Mouse (Mus musculus) NIH3T3 (cell line): ENCODE data around the gene Olfm1.

Source experiments
- DNase-seq: peaks from one replicate; pipeline ENCODE4 v3.0.0-alpha.2; 2012; ENCODE audit warnings: low read depth

The Olfm1 gene

DNA sequence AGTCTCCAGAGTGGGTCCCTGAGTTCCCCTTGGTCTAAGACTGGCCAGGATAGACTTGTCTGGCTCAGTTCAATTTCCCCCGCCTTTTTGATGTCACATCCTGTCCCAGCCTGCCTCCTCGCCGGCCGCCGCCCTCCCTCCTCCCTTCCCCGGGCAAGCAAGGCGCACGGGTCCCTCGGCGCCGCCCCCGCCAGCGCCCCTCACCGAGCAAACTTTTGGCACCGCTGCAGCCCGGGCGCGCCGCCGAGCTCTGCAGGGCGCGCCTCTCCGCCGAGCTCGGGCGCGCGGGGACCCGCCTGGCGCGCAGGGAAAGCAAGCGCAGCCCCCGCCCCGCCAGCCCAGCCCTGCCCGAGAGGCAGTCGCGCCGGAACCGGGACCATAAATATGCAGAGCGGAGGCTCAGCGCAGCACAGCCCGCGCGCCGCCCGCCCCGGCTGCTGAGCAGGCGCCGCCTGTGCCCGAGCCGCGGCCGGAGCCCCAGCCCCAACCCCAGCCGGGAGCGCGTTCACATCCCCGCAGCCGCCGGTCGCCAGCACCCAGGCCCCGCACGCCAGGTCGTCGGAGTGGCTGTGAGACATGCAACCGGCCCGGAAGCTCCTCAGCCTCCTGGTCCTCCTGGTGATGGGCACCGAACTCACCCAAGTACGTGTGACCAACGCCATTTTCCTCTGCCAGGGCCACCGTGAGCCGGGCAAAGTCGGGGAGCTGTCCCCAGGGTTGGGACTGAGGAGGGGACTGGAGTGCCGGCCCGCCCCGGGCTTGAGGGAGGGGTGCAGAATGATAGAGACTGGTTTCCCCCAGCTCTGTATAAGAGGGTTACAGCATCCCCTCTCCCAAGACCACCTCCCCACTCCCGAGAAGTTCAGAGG is at the start of gene Olfm1:
Gene Olfm1 (plus strand): TSS at position 172 of the 869 bp plus-strand sequence.
- no peak for DNase-seq

DNA sequence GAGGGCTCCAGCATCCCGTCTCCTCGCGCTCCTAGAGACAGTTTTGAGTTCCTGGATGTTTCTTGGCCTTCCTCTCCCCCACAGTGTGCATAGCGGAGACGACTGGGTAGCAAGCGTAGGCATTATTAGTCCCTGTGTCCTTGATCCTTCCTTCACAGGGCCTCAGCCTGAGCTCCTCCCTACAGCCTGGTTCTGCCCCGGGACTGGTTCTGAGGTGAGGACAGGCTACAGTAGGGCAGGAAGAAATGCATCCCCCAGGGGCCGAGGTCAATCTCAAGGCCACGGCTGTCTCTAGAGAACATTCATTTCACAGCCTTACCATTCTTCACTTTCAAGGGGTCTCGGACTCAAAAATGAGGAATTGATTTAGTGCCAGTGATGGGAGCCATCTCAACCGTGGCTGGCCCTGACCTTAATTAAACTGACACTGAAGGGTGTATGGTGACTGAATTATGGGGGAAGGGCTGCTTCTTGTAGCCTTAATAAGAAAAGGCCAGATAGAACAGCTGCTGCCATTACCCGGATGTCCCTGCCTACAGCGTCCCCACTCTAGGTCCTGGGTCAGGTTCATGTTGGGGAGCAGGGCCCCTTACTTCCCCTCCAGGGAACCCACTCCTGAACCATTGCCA is 49.3 kb upstream of the Olfm1 start:
- DNase-seq = no peak

DNA sequence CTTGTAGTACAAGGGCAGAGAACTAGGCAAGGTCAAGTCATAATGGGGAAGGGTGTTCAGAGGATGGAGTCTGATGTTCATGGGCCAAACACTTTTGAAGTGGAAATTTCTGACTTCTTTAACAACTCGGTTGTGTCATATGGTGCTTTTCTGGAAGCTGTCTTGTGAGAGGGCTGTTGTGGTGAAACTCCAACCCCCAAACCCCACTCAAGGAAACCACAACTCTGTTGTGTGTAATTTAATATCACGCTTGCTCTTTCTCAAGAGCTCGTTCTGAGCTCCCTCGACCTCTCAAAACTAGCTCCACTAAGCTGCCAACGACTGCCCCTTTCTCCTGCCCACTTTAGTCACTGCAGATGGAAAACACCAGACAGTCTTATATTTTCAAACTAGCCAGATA is 47.1 kb upstream of the Olfm1 start:
- no peak for DNase-seq

DNA sequence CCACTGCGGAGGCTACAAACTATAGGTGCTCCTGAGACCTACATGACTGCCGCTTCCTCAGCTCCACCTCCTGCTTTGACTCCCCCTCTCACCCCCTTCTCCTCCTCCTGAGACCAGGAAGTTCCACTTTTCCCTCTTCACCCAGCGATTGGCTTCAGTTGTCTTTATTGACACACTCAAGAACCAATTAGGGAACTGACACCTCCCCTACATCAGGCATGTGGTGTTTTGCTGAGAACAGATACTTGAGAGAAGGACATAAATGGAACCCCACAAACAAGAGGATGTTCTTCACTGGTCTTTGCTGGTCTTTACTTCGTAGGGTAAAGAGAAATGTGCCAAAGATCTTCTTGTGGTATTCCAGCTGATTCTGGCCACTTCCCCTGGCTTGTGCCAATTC is 46.6 kb upstream of the Olfm1 start:
- DNase-seq = no peak

DNA sequence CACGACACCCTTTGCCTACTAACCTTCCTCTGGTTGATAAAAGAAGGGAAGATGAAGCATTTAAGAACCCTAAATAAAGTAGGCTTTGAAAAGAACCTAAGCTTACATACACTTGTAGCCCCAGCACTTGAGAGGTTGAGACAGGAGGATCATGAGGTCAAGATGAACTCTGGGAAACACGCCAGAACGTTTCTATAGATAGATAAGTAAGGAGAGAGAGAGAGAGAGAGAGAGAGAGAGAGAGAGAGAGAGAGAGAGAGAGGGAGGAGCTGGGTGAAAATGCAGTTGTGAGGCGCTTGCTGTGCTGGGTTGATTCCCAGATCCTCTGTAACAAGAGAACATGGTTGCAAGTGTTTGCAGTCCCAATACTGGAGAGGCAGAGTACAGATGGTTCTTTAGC is 46.1 kb upstream of the Olfm1 start:
- no peak for DNase-seq

DNA sequence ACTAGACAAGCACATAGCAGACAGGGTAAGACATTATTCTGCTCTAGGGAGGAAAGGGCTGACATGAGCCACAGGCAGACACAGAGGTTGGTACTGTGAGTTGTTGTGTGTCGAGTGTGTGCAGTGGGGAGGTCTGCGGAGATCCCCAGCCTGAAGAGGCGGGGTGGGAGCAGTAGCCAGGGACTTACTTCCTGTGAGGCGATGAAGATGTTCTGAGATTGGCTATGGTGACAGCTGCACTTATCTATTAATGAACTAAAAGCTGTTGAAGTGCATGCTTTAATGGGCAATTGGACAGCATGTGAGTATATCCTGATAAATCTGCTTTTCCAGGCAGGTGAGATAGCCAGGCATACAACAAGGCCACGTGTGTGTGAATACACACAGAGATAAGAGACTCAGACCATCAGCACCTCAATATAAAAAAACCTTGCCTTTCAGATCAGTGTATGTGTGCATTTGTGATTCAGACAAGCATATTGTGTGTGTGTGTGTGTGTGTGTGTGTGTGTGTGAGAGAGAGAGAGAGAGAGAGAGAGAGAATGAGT is 45.5 kb upstream of the Olfm1 start:
- no peak for DNase-seq

DNA sequence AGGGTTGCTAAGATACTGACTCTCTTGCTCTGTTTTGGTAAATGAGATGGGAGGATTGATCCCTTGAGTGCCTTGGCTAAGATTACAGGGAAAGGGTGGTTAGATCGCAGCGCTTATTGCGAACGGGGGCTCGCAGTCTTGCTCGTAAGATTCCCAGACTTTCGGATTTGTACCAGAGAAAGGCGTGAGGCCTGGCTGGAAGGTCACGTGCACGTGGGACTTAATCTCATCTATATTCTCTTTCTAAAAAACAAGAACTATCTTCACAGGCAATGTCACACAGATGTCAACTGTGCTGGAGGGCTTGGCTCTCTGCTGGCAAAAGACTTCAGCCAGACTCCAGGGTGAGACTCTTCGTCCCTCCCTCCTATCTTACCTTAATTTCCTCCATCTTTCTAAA is 43.1 kb upstream of the Olfm1 start:
- DNase-seq = no peak

DNA sequence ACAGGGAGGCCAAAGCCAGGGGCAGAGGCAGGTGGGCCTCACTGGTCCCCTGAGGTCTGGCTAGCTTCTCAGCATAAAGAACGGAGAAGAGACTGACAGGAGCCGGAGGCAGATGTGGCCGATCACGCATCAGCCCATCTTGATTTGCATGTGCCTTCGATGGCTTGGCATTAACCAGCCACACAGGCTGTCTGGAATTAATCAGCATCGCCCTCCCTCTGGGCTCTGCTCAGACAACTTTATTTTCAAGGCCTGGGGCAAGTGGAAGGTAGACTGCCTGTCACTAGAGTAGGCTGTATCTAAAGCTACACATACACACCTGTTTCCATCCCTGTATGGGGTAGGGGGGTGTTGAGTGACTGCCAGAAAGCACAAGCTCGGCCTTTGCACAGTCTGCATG is 32.2 kb upstream of the Olfm1 start:
- no peak for DNase-seq

DNA sequence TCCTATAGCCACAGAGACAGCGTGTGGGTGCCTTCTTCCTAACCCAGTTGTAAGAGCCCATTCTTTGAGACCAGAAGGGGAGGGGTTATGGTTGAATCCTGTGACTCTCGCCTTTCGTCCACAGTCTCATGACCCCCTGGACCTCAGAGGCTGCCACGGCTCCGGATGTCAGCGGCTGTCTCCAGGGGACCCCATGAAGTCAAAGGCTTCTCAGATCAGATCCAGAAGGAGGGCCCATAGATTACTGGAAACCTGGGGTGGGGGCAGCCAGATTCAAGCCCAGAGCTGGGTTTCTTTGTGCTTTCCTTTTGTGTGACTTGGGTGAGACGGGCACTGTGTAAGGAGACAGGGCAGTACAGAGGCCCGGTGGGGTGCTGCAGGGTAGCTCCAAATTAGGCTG is 27.2 kb upstream of the Olfm1 start:
- DNase-seq = no peak

DNA sequence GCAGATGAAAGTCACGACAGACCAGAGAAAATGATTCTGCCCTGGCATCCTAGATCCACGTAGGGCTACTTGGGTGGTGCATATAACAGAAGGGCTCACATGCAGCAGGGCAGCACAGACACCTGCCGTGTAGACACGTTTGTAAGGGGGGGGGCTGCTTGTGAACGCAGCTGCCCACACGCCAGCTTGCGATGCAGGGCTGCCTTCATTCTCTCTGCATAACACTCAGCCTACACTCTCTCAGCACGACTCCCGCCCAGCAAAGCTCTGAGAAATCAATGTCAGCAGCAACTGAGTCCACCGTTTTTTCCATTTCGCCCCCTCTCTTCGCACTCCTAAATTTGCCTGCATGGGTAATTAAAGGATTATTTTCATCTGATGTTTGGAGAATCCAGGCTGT is 23.5 kb upstream of the Olfm1 start:
- DNase-seq = no peak

DNA sequence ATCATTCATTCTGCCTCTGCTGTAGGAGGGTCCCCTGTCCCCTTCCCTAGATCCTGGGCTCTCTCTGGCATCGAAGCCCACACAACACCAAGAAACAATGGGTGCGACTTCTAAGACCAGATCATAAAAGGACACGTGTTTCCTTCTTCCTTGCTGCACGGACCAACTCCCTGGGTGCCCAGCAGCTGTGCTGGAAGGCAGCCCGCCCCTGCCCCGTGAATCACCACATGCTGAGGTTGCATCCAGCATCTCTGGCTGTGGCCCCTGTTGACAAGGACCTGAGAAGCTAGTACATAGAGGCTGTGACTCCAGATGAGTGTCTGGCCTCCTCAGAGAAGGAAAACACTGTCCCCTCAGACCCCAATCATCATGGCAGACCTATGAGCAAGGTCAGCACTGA is 20.8 kb upstream of the Olfm1 start:
- no peak for DNase-seq

DNA sequence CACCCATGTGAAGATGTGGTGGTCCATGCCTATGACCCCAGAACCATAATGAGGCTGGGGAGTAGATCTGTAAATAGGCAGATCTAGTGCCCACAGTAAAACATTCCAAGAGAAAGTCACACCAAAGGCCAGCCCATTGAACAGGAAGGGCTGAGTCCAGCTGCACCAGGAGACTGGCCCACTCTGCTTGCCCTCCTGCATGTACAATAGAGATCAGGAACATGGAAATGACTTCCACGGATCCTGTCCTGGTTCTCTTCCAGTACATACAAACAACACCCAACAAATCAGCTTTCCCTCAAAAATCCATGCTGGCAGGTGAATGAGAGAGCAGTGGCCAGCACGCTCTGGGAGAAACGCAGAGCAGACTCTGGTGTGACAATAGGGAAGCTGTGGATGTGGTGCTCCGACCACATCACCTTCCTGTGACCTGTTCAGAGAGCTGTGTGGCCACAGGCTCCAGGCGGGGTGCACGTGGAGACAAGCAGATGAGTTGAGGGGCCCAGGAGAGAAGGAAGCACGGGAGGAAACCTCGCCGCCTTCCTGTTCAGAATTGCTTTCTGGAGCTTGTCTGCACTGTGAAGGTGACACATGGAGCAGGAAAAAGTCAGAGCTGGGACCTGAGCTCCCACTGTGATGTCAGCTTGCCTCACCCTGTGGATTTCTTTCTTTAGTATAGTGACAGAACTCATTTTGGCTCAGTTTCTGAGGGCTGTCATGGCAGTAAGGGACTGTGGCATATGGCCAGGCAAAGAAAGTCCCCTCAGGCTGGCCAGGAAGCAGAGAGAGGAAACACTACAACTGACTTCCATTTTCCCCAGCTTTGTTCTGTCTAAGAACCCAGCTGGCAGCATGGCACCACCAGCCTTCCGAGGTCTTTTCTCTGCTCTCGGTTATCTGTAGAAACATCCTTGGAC is 19.3 kb upstream of the Olfm1 start:
- DNase-seq = no peak

DNA sequence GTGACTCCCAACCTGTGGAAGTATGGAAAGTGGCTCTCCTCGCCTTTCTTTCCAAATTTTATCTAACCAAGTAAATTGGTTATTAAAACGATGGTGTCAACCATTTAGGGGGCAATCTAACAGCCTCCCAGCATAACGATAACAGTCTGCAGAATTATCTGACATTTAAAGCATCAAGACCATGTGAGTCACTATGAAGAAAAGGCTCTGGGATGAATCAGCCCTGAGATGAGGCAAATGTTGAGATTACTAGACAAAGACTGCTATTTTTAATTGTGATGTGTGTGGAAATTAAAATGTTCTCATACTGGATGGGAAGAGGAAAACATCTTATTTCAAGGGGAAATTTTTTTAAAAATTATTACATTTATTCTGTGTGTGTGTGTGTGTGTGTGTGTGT is 18.4 kb upstream of the Olfm1 start:
- DNase-seq = no peak

DNA sequence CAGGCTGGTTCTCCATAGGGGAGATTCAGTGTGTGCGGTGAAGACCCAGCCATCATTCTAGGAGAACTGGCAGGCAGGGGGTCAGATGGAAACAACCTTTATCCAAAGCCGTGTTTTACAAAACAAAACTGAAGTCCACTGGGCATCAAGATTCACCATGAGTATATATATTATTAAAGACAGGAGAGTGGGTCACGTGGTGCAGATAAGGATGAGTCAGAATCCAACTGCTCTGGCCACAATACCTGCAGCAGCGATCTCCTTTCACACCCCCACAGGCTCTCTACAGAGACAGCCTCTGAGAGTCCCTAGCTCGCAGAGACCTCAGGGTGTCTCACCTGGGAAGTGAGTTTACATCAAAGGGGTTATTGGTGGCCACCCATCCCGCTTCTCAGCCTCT is 14.2 kb upstream of the Olfm1 start:
- DNase-seq = no peak

DNA sequence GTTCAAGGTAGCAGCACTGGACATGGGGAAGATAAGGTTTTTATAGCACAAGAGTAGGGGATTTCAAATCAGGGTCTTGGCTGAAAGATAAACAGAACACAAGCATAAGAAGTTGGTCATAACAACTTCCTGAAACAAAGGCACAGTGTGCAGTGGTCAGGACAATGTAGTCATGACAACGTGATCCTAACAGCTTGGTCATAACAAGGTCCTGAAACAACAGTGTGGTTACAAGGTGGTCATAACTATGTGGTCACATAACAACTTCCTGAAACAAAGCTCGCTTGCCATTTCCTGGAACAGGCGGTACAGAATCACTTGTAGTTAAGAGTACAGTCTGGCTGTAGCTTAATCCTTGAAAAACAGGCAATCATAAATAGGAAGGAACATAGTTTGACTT is 12.7 kb upstream of the Olfm1 start:
- no peak for DNase-seq

DNA sequence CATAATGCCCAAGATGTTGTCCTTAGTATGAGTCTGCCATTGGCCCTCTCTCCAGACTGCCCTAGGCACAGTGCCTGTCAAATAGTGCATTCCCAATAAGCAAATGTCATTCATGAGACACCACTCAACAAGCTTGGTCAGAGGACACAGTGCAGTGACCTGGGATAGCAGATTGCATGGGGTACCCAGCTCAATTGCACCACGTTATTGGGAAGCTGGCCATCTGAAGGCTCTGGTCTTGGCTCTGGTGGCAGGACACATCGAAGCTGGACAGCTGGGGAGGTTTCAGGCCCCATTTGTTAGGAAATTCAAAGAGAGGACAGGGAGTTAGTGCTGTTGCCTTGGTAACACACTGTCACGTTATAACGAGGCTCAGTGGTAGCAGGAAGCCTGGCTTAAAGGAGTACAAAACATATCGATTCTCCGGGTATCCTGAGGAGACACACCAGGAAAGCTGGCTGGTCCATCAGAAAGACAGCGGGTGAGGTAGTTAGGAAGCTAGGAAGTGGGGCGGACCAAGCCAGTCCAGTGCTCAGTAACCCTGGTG is 4.3 kb upstream of the Olfm1 start:
- no peak for DNase-seq

DNA sequence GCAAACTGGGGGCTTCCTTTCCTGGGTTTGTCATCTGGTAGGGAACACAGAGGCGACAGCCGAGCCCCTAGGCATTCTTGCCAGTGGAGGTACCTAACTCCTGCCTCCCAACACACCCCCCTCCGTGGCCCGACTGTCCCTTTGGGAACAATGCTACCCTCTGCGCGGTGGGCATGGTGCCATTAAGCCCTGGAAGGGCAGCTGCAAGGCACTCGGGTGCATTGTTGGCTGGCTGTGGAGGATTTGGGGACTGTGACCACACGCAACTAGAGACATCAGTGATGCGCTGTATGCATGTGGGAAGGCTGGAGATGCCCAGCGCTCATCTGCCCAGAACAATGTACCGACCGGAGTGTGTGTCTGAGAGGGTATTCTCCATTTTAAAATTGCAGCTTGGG is 897 bp downstream of the Olfm1 start:
- DNase-seq = no peak

DNA sequence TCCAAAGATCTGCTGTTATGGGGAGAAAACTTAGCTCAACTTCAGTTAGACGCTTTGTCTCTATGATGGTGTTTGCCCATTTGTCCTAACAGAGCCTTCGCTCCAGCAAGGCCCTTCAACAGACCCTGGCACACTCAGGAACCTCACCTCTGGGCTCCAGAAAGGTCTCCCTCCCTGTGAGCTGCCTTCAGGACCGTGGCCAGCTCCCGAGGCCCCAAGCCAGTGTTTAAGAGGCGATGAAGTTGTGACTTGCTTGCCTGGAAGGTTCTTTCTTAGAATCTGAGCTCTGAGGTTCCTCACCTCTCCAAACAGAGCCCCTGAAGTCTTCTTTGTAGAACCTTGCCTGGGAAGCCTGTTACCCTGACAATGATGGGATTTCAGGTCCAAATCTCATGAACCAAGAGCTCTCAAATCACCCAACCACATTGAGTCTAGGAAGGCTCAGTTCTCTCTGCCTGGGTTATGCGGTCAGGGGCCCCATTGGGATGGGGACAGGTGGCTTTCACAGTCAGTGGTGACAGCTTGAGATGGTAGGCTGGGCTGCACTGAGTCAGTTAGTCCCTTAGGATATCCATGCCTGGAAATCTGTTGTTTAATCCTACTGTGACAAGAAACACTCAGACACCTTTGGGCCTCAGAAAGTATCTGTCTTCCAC is 2.3 kb downstream of the Olfm1 start:
- peak; percentile 72 for DNase-seq

DNA sequence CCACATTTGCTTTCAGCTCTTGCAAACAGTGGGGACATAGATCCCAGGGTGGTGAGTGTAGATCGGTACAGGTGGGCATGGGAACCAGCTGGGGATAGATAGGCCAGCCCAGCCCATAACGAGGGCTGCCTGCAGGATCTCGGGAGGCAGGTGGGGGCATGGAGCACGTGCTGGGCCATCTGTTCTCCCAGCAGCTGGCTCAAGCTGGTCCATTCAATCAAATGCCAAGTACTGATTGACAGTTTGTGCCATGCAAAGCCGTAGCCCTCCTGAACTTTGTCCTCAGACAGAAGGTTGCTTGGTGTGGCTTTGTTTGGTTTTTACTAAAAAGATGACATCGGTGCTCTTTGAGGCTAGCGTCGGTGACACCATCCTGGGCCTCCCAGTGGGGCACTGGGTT is 2.9 kb downstream of the Olfm1 start:
- no peak for DNase-seq

DNA sequence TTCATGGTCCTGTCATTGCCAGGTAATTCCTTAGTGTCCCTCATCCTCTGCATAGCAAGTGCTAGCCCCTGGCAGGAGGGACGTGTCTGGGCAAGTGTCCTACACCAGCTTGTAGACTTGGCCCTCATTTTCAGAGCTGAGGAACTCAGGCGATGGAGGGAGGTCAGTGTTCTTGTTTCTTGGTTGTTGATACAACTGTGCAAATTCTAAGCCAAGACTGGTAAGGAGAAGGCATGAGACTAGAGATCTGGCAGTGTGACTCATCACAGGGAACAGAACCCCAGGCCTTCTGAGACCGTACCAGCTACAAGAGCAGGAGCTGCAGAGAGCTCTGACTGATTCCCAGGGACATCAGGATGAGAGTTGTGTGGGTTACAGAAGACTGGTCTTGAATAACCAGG is 8.6 kb downstream of the Olfm1 start:
- DNase-seq = peak; percentile 16

DNA sequence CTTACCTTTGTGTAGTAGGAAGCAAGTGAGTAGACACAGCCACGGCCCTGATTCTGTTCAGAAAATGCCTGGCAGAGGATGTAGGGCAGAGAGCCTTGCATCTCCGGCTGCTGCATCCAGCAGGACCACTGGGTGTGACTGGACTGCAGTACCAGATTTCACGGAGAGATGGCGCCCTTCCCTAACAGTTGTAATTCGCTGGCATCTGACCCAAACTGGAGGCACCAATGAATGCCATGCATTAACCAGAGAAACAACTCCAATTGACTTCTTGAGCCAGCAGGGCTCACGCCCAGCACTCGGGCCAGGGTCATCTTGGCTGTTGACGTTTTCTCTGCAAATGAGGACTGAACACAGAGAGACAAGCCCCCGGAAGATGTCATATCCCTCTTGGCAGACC is 11.4 kb downstream of the Olfm1 start:
- DNase-seq = peak; percentile 96
